Mouse (Mus musculus): Measurements from ENCODE around the gene Vgll4.

Vgll4 gene

DNA sequence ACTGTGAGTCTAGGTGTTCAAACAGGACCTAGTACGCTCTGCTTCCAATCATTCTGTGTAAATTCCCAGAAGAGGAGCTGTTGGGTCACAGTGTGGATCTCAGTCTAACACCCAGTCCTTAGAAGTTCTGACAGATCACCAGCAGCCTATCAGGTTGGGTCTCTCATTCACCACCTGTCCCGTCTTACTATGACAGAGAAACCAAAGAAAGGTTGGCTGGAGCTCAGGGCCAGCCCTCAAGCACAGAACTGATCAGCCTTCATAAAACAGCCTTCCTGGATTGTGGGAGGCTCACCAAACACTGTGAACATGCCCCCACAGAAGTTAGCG is 96.0 kb downstream of the Vgll4 start:
- DNase-seq (ENCODE audit: low read depth, low spot score): peak; percentile 39

- DNase-seq (ENCODE audit: low read depth, low spot score): no peak
Observed at GRCm38 (mm10) chr6:114871010-114871660, 98.7 kb downstream of the Vgll4 start.

DNA sequence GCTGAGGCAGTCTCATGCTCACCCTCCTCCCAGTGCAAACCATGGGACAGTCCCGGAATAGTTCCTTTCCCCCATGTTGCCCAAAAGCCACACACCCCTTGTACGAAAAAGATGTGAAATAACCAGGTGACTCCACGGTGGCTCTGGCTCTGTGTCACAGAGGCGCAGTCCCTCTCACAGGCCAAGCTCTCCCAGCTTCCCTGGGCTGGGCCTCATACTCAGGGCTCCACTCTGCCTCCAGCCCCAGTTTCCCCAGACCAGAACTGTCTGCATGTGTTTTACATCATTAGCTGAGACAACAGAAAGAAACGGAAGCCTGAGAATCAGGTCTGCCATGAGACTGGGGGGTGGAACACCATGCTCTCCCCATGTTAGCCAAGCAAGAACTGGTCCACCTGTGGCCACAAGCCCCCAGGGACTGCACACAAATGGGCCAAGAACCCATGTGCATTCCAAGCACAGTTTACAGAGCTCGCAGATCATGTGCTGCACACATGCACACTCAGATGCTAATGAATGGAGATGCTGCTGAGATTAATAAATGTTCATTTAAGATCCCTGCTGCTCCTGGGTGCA is 100.2 kb downstream of the Vgll4 start:
- no peak for DNase-seq (ENCODE audit: low read depth, low spot score)

DNA sequence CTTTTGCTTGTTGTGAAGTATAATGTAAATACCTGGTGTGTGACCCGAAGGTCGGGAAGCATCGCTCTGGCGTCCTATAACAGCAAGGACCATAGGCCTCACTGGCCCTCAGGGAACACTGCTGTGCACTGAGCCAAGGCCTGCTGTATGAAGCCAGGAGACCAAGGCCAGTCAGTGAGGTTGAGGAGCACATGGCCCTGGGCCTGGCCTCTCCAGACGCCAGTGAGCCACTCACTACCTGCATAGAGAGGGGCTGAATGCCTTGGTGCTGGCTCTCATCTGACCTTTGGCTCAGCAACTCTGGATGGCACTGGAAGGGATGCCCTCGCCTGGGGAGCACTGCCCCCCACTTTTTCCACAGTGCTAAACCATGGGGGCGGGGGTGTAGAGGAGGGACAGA is 101.1 kb downstream of the Vgll4 start:
- DNase-seq (ENCODE audit: low read depth, low spot score): no peak

DNA sequence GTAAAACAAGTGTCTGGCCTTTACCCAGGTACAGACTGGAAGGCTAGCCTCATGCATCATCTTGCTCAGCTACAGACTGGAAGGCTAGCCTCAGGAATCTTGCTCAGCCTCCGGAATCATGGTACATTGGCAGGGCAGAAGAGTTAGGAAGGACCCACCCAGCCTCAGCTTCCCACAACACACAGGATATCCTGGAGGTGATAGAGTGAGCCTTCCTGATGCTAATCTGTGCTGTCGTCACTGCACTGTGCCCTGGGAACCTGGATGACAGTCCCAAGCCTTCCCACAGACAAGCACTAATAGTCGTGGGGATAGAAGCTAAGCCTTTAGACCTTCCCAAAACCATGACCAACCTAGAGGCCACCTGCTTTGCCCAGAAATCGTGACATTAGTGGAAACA is 103.2 kb downstream of the Vgll4 start:
- no peak for DNase-seq (ENCODE audit: low read depth, low spot score)

DNA sequence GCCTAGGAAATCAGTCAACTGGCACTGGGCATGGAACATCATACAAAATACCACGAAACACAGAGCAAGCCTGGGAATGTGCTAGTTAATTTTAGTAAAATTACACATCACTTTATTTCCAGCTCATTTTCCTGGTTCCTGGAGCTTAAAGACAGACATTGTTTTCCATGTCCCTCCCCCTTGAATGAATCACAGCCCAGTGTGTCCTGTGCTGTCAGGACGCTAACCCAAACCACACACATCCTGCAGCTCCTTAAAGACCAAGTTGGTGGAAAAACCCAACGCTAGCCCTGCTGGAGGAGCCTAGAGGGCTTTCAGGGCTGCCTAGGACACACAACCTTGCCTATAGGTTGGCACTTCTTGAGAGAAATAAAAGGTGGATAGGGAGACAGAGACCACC is 103.7 kb downstream of the Vgll4 start:
- no peak for DNase-seq (ENCODE audit: low read depth, low spot score)

GRCm38 (mm10) chr6:114864421-114864820 is 105.4 kb downstream of the Vgll4 start:
- no peak for DNase-seq (ENCODE audit: low read depth, low spot score)

DNA sequence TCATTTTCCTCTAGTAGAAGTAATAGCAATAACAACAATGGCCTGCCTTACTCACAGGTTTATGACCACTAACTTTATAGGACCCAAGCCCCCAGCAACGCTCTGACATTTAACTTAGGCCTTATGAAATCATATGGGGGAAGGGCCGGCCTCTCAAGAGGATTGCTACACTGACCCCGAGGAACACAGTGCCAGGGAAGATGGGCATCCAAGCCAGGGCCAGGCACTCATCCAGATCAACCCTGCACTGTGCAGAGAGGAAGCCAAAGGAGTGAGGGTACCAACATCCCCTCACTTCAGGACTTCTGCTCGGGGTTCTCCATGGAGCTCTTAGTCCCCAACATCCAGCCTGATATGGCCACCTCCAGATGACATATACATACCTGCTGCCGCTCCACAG is 106.3 kb downstream of the Vgll4 start:
- DNase-seq (ENCODE audit: low read depth, low spot score): no peak

GRCm38 (mm10) chr6:114862046-114862445 is 107.7 kb downstream of the Vgll4 start:
- no peak for DNase-seq (ENCODE audit: low read depth, low spot score)

DNA sequence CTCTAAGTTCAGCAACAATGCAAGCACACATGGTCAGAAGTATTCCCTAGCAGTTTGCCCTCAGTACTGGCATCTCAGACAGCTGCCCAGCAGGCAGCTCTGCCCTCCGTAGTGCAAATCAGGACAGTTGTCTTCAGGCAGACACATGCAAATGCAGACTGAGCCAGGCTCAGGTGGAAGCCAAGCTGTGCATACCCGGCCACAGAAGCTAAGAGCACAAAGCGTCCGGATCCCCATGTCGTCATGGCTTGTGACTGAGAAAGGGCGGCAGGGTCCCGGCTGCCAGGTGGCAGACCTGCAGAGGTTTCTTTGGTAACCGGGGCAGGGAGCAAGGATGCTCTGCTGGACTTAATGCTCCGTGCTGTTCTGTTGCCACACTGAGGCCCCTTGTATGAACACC is 108.2 kb downstream of the Vgll4 start:
- DNase-seq (ENCODE audit: low read depth, low spot score): no peak

GRCm38 (mm10) chr6:114860677-114861568 is 108.9 kb downstream of the Vgll4 start:
- DNase-seq (ENCODE audit: low read depth, low spot score): peak; percentile 32

- no peak for DNase-seq (ENCODE audit: low read depth, low spot score)
Observed at GRCm38 (mm10) chr6:114858722-114859053, 111.1 kb downstream of the Vgll4 start.

DNA sequence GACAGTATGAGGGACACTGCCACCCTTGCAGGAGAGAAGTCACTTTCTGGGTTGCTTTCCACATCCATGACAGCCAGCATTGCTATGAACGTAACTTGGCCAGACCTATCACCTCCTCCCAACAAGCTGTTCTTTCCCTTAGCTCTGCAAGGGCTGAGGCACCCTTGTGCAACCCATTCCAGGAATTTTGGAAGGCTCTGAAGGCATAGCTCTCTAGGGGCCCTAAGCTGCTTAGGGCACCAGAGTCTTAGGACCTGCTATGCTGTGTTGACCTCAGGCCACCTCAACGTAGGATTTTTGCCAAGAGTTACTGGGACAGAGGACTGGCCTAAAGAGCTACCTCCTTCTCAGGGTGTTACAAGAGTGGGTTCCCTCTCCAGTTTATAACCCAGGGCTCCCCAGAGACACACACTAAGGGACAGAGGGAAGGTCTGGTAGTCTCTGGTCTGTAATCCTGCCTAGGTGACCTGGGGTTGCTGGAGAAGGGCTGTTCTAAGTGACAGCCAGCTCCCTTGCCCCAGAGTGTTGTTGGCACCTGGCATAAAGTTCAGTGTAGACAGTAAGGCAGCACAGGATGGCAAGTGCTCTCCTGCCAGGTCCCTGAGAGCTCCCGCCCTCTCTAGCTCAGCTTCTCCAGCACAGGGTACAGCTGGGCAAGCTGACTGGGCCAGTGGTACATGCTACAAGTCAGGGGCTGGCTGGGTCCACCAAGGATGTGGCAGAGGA is 111.6 kb downstream of the Vgll4 start:
- no peak for DNase-seq (ENCODE audit: low read depth, low spot score)

DNA sequence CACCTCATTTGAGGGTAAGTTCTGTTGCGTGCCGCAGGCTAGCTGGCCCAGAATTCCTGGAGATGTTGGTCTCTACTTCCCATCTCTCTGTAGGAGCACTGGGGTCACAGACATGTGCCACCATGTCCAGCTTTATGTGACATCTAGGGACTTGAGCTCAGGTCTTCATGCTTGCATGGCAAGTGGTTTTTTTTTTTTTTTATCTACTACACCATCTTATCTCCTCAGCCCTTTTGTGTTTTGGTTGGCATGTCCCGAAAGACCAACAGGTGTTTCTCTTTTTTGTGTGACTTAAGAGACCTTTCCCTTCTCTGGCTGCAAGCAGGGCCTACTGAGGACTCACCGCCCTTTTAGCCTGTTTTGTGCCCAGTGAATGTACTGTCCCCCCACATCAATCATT is 113.3 kb downstream of the Vgll4 start:
- no peak for DNase-seq (ENCODE audit: low read depth, low spot score)

- DNase-seq (ENCODE audit: low read depth, low spot score): no peak
Observed at GRCm38 (mm10) chr6:114855644-114856043, 114.2 kb downstream of the Vgll4 start.

DNA sequence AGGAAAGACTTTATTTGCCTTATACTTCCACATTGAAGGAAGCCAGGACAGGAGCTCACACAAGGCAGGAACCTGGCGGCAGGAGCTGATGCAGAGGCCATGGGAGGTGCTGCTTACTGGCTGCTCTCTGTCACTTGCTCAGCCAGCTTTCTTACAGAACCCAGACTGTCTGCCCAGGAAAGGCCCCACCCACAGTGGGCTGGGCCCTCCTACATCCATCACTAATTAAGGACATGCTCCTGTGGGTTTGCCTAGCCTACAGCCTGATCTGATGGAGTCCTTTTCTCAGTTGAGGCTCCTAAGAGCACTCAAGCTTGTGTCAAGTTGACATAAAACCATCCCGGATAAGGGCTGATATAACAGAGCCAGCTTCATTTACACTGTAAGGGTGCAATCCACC is 115.4 kb downstream of the Vgll4 start:
- no peak for DNase-seq (ENCODE audit: low read depth, low spot score)

DNA sequence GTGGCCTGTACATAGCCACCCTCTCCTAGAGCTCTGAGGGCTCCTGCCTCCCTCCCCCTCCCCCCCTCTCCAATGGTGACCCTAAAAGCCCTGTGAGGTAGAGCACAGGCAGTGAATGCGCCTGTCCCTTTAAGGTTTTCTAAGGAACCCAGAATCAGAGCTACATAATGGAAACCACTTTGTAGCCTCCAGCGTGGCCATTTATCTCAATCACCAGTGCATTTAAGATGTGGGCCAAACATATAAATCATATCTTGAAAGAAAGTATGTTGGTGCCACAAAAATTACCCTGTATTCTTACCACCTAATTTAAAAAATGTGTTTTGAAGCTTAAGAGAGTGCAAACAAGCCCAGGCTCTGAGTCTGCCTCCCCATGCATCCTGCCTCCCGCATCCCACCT is 117.1 kb downstream of the Vgll4 start:
- no peak for DNase-seq (ENCODE audit: low read depth, low spot score)

DNA sequence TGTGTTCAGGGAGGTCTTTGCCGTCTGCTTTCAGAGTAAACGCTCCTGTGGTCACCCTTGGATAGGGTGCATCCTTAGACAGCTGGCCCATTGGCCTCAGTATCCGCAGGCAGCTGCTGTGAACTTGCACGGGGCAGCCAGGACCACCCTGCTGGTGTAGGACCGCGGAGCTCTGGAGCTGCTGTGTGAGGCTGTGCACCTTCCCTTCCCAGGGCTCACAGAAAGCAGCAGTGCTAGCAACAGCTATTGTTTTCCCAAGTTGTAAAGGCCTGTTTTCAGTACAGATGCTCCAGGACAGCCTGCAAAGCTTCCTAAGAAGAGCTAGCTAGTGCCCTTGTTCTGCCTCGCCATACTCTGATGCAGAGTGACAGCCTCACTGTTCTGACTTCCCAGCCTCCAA is 118.1 kb downstream of the Vgll4 start:
- no peak for DNase-seq (ENCODE audit: low read depth, low spot score)

DNA sequence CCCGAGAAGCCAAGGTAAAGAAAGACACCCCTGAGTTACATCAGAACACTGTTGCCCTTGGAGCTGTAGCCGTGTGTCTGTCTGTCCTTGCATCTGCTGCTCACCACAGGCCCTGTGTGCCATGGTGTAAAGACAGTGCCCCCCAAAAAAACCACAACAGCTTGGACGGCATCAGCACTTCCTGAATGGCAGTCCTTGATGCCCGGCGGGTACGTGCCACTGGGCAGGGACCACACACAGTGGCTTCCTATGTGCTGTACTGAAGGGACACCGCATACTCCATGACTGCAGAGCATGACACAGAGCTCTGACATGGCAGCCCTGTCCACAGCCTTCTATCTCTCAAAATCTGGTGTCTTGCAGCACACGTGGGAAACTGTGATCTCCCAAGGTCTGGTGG is 120.0 kb downstream of the Vgll4 start:
- DNase-seq (ENCODE audit: low read depth, low spot score): no peak

- no peak for DNase-seq (ENCODE audit: low read depth, low spot score)
Observed at GRCm38 (mm10) chr6:114848761-114849160, 121.0 kb downstream of the Vgll4 start.

GRCm38 (mm10) chr6:114847582-114848174 is 122.1 kb downstream of the Vgll4 start:
- no peak for DNase-seq (ENCODE audit: low read depth, low spot score)

DNA sequence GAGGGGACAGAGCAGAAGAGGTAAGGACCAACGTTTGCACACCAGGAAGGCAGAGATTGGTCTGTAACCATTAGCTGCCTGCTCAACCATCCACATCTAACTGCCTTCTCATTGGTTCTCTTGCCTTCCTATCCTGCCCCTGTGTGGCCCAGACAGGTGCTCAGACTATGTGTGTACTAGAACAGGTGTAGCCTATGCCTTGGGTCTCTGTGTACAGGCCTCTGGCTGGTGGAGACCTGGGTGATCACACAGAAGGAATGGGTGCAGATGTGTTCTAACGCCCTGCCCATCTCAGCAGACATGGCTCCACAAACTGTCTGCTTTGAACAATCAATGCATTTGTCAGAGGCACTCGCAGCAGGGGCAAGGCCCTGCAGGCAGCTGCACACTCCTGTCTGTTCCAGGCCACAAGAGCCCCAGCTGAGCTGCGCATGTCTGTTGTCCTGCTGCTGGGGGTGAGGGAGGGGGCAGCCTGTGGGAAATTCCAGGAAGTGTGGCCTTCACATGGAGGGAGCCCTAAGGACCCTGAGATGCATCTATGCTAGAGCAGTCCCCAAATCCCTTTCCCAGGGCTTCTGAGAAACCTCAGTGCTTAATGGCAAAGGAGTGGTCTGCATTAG is 123.5 kb downstream of the Vgll4 start:
- no peak for DNase-seq (ENCODE audit: low read depth, low spot score)

Measured in CD4-positive helper T cell, adult 2 months (primary cell).